Mouse (Mus musculus) v-Abl transformed pro-B cells (cell line): Measurements from ENCODE around the gene Ccdc141.

Source experiments
- in situ Hi-C, 2 experiments: fragments of 400-800 bp; cut with MboI; formaldehyde crosslinking; loops; one replicate each; pipeline ENCODE4 v1.15.1; 2025; ENCODE audit not compliant: unreplicated experiment in 2 of 2

Gene Ccdc141

DNA sequence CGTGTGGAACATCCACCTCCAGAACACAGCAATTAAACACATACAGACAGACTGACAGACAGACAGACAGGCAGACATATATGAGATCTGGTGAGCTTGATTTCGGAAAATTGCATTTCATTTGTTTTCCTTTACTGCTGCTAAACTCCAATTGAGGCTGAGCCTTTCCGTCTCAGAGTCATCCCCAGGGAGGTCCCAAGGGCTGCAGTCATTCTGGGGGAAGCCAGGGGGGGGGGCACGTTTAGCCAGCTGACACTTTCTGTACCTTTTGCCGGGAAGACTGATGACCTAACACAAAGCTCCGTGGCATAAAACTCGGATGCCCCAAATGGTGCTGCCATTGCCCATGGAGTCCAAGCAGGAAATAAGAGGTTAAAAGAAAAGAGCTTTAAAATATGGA, 5.0 kb upstream of the Ccdc141 start:
- in situ Hi-C loops, result no loop called here

DNA sequence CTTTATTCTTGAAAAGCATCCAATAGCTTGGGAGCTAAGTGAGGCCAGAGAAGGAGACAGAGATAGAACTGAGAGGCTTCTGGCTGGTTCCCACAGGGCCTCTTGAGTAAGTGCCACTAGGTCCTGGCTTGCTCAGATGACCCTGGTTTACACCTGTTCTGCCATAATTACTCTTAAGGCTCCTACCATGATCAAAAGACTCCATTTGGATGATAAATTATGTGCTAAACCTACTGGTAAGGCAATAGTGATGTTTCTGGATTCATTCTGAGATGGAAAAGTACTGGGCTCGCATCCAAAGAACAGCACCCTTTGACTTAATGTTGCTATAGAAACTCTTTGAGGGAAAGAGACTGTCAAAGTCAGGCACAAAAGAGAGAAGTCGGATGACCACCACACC, 3.9 kb upstream of the Ccdc141 start:
- in situ Hi-C loops, result no loop called here

- in situ Hi-C loops, result no loop called here
Measured at GRCm38 (mm10) chr2:77173821-77174220, 3.4 kb upstream of the Ccdc141 start.

- in situ Hi-C loops, result no loop called here
Measured at GRCm38 (mm10) chr2:77173366-77173765, 2.9 kb upstream of the Ccdc141 start.

GRCm38 (mm10) chr2:77172241-77172671, 1.8 kb upstream of the Ccdc141 start:
- in situ Hi-C loops, result no loop called here

DNA sequence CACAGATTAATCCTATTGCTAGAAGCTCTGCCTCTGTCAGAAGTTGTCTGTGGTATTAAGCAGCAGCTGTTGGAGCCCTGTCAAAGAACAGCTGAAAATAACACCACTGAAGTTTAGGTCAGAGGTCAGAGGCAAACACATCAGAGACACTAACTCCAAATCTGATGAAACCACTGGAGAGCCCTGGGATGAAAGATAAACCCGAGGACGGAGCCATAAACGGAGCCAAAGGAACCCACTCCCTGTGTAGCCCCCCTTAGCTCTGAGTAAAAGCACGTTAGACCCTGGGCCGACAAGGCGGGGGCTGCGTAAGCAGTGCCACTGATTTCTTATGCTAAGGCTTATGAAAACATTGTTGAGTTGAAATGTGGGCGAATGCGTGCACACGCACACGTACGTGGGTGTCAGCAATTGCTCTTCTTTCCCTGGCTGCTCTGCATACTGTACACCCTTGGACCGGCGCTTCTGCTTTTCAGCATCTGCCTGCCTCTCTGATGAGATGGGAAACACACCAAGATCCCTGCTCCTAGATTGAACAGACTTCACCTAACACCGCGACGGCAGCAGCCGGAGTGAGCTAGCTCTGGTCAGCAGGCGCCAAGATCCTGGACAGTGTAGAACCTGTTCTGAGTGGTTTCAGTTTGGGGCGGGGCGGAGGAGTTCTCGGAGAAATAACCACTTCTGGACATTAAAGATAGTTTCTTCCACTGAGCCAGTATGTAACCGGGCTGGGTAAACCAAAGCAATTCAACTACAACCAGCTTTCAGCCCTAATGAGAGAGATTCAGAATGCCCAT, 1.2 kb upstream of the Ccdc141 start:
- in situ Hi-C loops, result no loop called here

GRCm38 (mm10) chr2:77169916-77170632, 362 bp downstream of the Ccdc141 start:
- in situ Hi-C loops, result no loop called here

GRCm38 (mm10) chr2:77169218-77169617, 1.2 kb downstream of the Ccdc141 start:
- in situ Hi-C loops, result no loop called here

- in situ Hi-C loops, result no loop called here
Measured at GRCm38 (mm10) chr2:77168781-77169180, 1.7 kb downstream of the Ccdc141 start.

- in situ Hi-C loops, result no loop called here
Measured at GRCm38 (mm10) chr2:77168081-77168685, 2.3 kb downstream of the Ccdc141 start.

DNA sequence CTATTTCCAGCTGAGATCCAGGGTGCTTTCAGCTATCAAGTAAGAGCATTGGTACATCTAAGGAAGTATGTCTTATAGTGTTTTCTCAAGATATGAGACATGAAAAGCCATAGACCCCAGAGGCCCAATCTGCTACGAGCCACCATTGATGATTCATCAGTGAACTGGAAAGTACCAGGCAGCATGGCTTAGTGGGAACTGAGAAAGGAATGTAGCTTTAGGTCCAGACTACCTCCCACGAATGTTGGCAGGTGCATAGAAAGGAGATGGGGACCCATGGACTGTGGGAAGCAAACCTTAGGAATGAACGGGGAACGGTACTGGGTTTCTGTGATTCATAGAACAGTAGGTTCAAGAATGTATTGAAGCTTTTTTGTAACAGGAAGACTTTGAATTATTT, 4.1 kb downstream of the Ccdc141 start:
- in situ Hi-C loops, result no loop called here

DNA sequence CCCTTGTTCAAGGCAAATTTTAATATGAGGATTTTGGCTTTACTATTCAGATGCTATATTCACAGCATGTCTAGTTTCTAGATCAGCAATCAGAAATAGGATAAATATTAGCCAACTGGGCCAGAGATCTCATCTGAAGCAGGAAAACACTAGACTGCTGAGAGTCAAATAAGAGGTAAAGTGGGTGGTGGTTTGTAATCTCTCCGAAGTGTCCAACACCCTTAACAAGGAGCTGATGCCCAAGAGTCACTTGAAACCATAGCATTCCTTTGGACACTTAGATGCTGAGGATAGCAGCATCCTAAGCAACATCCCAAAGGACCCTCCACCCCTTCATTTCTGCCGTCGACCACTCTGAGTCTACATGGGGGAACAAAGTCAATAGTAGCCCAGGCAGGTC, 5.8 kb downstream of the Ccdc141 start:
- in situ Hi-C loops, result no loop called here

- in situ Hi-C loops, result no loop called here
Measured at GRCm38 (mm10) chr2:77163381-77163780, 7.1 kb downstream of the Ccdc141 start.

DNA sequence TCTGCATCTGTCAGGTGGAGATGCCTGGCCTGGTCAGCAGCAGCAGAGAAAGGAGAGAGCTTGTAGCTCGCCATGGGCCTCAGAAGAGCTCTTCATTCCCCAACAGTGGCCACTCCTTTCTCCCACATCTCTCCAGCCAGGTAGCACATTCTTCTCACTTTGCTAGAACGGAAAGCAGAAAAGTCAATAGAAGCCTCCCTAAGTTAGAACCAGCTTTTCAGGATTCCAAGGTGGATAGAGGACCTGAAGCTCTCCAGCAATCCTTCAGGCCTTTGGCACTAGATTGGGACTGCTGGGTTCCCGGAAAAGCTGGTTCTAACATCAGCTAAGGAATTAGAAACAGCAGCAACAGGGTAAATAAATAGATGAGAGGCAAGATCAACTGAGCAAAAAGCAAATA, 8.3 kb downstream of the Ccdc141 start:
- in situ Hi-C loops, result no loop called here

- in situ Hi-C loops, result no loop called here
Measured at GRCm38 (mm10) chr2:77157546-77157945, 12.9 kb downstream of the Ccdc141 start.

GRCm38 (mm10) chr2:77154080-77154479, 16.4 kb downstream of the Ccdc141 start:
- in situ Hi-C loops, result no loop called here

DNA sequence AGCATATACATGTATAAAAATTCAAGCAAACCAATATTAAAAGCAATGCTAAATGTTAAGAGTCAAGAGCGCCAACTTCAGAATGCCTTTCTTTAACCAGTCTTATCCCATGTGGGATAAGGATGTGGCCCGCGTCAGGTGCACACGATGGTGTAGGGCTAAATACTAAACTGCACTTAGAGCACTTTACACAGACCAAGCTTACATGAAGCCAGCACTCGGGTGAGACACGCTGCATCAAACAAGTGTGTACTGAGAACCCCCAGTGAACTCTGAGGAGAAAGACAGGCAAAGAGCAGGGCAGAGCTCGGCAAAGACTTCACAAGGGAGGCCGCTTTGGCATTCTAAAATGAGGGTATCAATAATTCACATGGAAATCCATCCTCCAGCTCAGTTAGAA, 19.2 kb downstream of the Ccdc141 start:
- in situ Hi-C loops, result no loop called here

DNA sequence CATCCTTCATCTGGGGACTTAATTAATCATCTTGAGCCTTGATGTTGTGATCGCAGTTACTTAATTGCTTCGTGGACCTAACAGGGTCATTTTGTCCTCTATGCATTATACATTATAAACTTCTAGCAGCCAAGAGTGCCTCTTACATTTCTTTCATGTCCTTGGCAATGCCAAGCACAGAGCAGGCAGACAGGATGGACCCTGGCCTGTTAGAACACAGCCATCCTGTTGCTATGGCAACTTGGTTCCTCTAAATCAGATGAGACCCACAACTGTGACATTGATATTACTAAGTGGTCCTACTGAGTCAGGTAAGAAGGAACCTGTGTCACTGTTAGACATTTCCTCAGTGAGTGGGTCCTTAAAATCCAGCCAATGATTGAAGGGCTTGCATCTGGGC, 20.9 kb downstream of the Ccdc141 start:
- in situ Hi-C loops, result no loop called here

- in situ Hi-C loops, result no loop called here
Measured at GRCm38 (mm10) chr2:77148215-77148614, 22.2 kb downstream of the Ccdc141 start.

DNA sequence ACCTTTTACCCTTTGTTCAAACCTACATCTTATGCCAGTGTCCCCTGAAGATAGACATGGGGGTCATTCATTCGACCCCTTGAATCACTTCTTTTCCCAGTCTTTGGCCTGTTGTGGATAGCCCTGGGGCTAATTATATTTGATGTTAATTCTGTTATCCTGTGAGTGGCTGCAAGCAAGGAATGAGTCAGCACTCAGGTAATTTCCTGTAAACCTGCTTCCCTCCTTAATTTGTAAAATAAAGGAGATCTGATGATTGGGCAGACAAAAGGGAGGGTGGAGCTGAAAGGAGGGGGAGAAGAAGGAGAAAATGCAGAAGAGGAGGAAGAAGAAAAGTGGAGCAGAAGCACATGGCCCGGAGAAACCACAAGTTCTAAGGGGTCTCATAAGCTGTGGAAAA, 23.5 kb downstream of the Ccdc141 start:
- in situ Hi-C loops, result no loop called here

GRCm38 (mm10) chr2:77146291-77146690, 24.1 kb downstream of the Ccdc141 start:
- in situ Hi-C loops, result no loop called here

- in situ Hi-C loops, result no loop called here
Measured at GRCm38 (mm10) chr2:77143536-77143935, 26.9 kb downstream of the Ccdc141 start.
